Mouse (Mus musculus) embryo, embryonic 10.5 days (tissue): ENCODE data around the gene Reln.

Experiments
- DNase-seq: peaks from one replicate; pipeline ENCODE4 v3.0.0-alpha.2; 2015; ENCODE audit warnings: low spot score

Gene Reln

DNA sequence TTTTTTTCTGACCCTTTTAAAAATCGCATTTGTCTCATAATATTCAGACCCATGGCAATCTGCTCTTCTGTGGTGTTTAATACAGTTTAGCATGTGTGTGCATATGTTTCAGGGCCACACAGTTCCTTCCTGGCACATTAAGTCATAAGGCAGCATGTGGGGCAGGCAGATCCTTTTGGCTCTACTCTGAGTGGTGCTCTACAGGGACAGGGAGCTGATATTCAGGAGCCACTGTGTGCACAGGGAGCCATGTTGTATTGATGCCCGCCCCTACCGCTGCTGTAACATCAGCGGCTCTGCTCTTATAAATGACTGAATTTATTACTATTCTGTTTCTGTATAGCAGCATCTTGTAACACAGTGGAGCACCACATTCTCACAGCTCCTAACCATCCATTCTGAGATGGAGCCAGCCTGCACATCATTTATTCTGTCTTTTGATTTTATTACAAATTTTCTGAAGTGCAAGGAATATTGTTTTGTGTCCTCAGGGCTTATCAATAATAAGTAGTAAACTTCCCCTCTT lies 410.3 kb downstream of the Reln start:
- DNase-seq, result no peak

- peak; percentile 12 for DNase-seq
Observed at GRCm38 (mm10) chr5:21933340-21934075, 411.0 kb downstream of the Reln start.

- no peak for DNase-seq
Observed at GRCm38 (mm10) chr5:21931151-21931550, 413.4 kb downstream of the Reln start.

DNA sequence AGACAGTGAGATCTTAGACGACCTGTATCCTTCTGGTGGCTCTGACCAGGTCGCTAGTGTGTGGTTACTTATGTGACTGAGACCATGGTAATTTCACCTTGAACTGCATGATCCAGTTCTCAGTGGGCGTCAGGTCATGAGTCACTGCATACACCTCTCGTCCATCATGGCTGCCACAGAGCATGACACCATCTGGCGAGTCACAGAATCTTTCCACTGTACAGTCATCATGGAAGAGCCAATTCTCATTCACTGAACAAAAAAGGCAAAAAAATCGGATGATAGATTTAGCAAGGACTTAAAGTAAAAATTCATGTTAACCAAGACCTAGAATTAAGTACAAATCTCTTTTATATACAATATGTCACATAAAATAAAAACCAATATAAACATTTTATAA lies 424.2 kb downstream of the Reln start:
- no peak for DNase-seq

DNA sequence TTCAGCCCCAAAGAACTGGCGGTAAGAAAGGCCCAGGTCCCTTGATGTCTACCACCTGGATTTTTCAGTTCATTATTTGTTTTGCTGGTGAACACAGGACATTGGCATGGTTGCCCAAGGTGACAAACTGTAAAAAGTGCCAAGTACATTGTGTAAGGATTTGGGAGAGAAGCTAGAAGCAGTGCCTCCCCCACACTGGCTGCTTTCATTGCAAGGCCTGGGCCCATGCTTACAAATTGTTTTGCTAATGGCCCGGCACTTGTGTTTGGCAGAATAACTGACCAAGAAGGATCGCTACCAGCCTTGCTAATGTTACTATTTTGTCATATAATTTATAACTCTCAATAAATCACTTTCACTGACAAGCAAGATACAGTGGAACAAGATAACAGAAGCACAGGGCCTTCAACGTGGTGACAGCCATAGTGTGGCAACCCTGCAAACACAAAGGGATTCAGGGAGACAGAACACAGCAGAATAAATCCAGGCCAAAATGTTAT lies 425.2 kb downstream of the Reln start:
- DNase-seq, result no peak

- DNase-seq, result peak; percentile 27
Observed at GRCm38 (mm10) chr5:21915973-21916372, 428.5 kb downstream of the Reln start.

DNA sequence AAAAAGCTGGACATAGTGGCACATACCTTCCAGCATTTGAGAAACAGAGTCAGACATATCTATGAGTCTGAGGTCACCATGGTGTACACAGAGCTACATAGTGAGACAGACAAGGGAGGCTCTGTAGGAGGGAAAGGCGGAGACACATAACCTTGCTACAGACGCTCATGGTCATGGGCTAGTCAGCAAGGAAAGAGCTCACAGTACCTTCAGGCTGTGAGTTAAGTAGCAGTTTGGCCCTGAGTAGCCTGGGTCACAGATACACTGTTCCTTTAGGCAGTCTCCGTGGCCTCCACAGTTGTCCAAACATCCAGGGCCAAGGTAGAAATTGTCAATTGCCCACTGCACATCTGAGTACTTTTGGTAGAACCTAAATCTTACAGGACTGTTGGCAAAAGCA lies 429.7 kb downstream of the Reln start:
- DNase-seq, result no peak

- no peak for DNase-seq
Observed at GRCm38 (mm10) chr5:21912835-21913530, 431.5 kb downstream of the Reln start.

DNA sequence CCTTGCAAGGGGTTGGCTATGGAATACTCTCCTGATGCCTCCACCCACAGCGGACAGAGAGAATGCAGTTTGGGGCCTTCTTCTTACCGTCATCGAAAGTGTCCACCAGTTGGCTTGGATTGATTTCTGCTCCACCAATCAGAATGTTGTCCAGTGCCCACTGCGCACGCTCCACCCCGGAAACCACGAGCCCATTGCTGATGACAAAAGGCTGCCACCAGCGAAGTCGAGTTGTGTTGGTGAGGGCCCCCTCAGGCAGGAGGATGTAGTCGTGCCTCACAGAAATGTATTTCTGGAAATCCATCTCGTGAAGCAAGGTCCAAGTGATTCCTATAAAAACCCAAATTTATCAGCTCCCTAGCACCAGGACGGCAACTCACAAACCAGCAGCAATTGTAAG lies 433.8 kb downstream of the Reln start:
- DNase-seq, result no peak

- no peak for DNase-seq
Observed at GRCm38 (mm10) chr5:21909713-21910112, 434.8 kb downstream of the Reln start.

- DNase-seq, result peak; percentile 12
Observed at GRCm38 (mm10) chr5:21901411-21901810, 443.1 kb downstream of the Reln start.

DNA sequence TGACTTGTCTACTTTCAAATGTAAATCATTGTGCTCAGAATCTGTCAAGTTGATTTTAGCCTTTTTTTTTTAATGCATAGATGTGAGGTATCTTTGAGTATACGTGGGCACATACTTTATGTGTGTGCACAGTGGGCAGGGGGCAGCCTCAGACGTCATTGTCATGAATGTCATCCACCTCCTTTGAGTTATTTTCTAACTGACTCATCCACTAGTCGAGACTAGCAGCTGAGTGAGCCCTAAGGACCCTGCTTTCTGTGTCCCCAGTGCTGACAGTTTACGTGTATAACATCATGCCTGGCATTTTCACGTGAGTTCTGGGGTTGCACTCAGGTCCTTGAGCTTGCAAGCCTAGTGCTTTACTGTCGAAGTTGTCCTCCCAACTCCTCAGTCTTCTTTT lies 443.6 kb downstream of the Reln start:
- no peak for DNase-seq

DNA sequence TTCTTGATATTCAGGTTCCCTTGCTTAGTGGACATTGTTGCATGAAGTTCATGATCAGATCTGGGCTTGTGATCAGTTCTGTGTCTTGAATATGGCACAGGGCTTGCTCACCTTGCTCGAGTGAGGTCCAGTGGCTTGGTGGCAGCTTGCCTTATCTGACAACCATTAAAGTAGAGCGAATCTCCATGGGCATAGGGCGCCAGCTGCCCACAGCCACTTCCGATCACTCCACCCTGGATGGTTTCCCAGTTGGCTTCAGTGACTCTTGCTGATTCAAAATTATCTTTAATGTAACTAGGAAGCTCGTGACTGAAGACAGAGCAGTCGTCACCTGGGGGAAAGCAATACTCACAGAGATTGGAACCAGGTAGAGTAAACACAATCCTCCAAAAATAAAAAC lies 445.6 kb downstream of the Reln start:
- DNase-seq, result no peak

DNA sequence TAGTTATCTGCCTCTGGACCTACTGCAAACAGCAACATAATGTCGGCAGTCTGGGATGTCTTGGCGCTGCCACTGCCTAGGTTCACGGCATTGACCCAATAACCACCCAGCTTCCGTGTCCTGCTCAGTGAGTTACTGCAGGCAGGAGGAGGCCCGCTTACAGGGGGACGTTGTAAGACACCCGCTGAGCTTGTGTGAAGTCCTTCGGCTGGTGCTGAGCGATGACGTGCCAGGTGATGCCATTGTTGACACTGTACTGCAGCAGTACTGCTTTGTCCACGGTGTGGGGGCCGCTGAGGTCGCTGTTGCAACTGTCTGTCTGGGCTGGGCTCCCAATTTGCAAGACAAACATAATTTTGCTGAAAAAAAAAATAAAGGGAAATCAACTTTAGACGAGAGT lies 447.9 kb downstream of the Reln start:
- no peak for DNase-seq

- DNase-seq, result no peak
Observed at GRCm38 (mm10) chr5:21894168-21894567, 450.3 kb downstream of the Reln start.

GRCm38 (mm10) chr5:21866750-21867149 lies 477.8 kb downstream of the Reln start:
- no peak for DNase-seq

GRCm38 (mm10) chr5:21866311-21866712 lies 478.2 kb downstream of the Reln start:
- peak; percentile 62 for DNase-seq

DNA sequence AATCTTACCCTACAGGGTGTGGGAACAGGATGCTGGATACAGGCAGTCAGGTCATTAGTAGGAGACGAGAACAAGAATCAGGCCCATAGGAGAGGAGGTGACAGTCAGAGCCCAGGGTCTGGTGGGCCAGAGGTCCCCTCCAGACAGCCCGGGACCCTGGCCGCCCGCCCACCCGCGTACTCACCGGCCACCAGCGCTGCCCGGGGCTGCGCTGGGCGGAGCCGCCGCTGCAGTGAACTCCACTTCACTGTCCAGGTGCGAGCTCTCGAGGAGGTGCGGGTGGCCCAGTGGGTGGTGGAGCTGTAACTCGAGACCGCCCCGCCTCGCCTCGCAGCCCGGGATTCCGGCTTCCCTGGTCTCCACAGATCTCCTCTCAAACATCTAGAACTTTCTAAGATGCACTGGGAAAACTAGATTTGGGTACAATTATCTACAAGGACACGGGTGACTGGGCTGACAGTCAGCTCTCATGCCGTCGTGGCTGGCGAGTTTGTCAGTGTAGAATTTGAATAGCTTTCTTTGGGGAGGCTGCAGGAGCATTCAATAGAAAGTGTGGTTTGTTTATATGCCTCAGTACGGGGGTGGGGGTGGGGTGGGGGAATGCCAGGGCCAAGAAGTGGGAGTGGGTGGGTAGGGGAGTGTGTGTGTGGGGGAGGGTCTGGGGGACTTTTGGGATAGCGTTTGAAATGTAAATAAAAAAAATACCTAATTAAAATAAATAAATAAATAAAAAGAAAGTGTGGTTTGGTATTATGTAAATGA lies 479.0 kb downstream of the Reln start, which contains the start of gene Slc26a5:
Slc26a5 (minus strand) TSS at position 259 of the 762 bp plus-strand sequence.
- DNase-seq, result peak; percentile 41

DNA sequence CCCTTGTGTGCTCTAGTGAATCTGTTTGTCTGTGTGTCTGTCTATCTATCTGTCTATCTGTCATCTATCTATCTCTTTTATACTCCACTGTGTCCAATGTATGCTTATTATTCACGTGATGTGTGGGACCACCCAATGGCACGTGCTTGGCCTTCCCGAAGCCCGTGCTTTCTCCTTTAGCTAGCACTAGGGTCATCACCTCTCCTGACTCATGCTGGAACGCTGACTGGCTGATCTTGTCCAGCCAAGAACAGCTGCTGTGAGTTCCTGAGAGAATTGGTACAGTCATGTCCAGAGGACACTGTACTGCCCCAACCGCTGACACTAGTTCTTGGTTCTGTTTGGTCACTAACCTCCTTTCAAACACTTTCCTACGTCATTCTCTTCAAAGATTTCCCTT lies 485.8 kb downstream of the Reln start:
- no peak for DNase-seq

DNA sequence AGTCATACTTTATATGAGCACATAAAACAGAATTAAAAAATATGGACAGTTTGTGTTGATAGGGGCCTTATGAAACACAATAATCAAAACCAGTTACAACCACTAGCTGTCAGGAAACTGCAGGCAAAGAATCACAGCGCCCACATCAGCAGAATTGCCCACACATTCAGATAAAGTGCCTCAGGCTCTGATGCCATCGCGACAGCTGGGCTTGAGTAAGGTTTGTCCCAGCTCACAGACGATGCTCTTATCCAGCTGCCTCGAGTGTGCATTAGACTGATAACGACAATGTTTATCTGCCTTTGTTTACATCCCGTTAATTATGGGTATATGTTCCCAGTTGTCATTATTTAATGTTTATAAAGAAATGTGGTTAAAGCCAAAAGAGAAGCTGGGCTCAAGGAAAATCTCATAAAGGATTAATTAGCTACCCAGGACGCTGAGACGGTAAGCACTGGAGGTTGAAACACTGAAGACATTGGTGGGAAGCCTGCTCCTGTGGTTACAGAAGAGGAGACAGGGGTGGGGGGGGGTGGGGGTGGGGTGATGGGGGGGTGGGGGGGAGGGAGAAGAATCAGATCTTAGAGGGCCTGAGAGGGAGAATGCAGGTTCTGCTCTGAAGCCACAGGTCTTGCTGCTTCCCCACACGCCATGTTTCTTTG lies 492.7 kb downstream of the Reln start:
- peak; percentile 15 for DNase-seq

- no peak for DNase-seq
Observed at GRCm38 (mm10) chr5:21847438-21847837, 497.1 kb downstream of the Reln start.
